Mouse (Mus musculus) layer of hippocampus, adult 9-11 months (tissue): ENCODE data around the gene Plekha4.
"Not testable (repeated sequence)": the region's sequence is repeated elsewhere in the genome, so short reads cannot be mapped to it uniquely, and the experiment has no call there.

Source experiments
- DNase-seq: peaks from one replicate; pipeline ENCODE4 v3.0.0; 2022

Plekha4 gene

GRCm38 (mm10) chr7:45509181-45509882 is 16.8 kb upstream of the Plekha4 start:
- no peak for DNase-seq

- peak; percentile 88 for DNase-seq
These were observed 16.0 kb upstream of the Plekha4 start, which contains the start of gene Nucb1 for GRCm38 (mm10) chr7:45509912-45510787. TSS of gene Nucb1 (minus strand) at chr7:45510406.

- DNase-seq: no peak
These were observed 11.7 kb upstream of the Plekha4 start for GRCm38 (mm10) chr7:45514411-45514810.

GRCm38 (mm10) chr7:45515436-45515835 is 10.7 kb upstream of the Plekha4 start:
- DNase-seq: no peak

- not testable (repeated sequence) for DNase-seq
These were observed 9.3 kb upstream of the Plekha4 start for GRCm38 (mm10) chr7:45516846-45517245.

GRCm38 (mm10) chr7:45518618-45519017 is 7.5 kb upstream of the Plekha4 start:
- DNase-seq: no peak

GRCm38 (mm10) chr7:45519345-45520120 is 6.6 kb upstream of the Plekha4 start:
- no peak for DNase-seq

GRCm38 (mm10) chr7:45520605-45521004 is 5.5 kb upstream of the Plekha4 start:
- DNase-seq: no peak

- peak; percentile 93 for DNase-seq
These were observed 4.4 kb upstream of the Plekha4 start for GRCm38 (mm10) chr7:45521728-45522184.

- DNase-seq: no peak
These were observed 3.9 kb upstream of the Plekha4 start for GRCm38 (mm10) chr7:45522194-45522752.

- no peak for DNase-seq
These were observed 3.0 kb upstream of the Plekha4 start for GRCm38 (mm10) chr7:45522957-45523676.

- no peak for DNase-seq
These were observed 2.4 kb upstream of the Plekha4 start for GRCm38 (mm10) chr7:45523678-45524170.

- no peak for DNase-seq
These were observed 1.1 kb upstream of the Plekha4 start for GRCm38 (mm10) chr7:45524841-45525621.

- DNase-seq: no peak
These were observed 467 bp downstream of the Plekha4 start for GRCm38 (mm10) chr7:45526474-45527120.

GRCm38 (mm10) chr7:45527169-45527568 is 1.0 kb downstream of the Plekha4 start:
- not testable (repeated sequence) for DNase-seq

GRCm38 (mm10) chr7:45529461-45529860 is 3.3 kb downstream of the Plekha4 start:
- DNase-seq: no peak

GRCm38 (mm10) chr7:45530643-45531042 is 4.5 kb downstream of the Plekha4 start:
- DNase-seq: no peak

- DNase-seq: no peak
These were observed 9.5 kb downstream of the Plekha4 start for GRCm38 (mm10) chr7:45535676-45536075.

- DNase-seq: no peak
These were observed 11.5 kb downstream of the Plekha4 start for GRCm38 (mm10) chr7:45537602-45538001.
